Mouse (Mus musculus) heart, adult 2 months (tissue): ENCODE results near the gene Ovca2. TPM values are rescaled to one million over a fixed set of nuclear protein-coding genes. Genes with fewer than 3 reads are reported as not detected.

Source experiments
- DNase-seq, 2 experiments: peaks; one replicate each; pipeline ENCODE4 v3.0.0; 2021
- H3K27ac ChIP-seq: fragments of 200-600 bp; 2 replicates; pipeline ENCODE4 v1.8.1; 2022
- H3K27me3 ChIP-seq: fragments of 200-500 bp; 2 replicates; pipeline ENCODE4 v1.6.1; 2012; ENCODE audit warnings: mild to moderate bottlenecking, low read length, inconsistent platforms, mixed read lengths; ENCODE audit not compliant: control insufficient read depth, insufficient read depth
- H3K36me3 ChIP-seq: fragments of 200-500 bp; 2 replicates; pipeline ENCODE4 v1.6.1; 2012; ENCODE audit warnings: low read length, inconsistent platforms; ENCODE audit not compliant: control insufficient read depth, insufficient read depth
- H3K4me1 ChIP-seq: fragments of 200-500 bp; 2 replicates; pipeline ENCODE4 v1.6.1; 2011; ENCODE audit warnings: low read length; ENCODE audit not compliant: control insufficient read depth, insufficient read depth
- H3K4me3 ChIP-seq: fragments of 200-600 bp; 2 replicates; pipeline ENCODE4 v1.8.1; 2022
- H3K79me2 ChIP-seq: fragments of 200-500 bp; replicated peaks from 2 replicates; pipeline ENCODE4 v1.6.1; 2012; ENCODE audit warnings: mild to moderate bottlenecking, inconsistent platforms, low read length, moderate library complexity, mixed read lengths; ENCODE audit not compliant: control insufficient read depth, insufficient read depth
- H3K9ac ChIP-seq: fragments of 200-500 bp; 2 replicates; pipeline ENCODE4 v1.6.1; 2012; ENCODE audit warnings: low read depth, mild to moderate bottlenecking, control low read depth, inconsistent platforms, low read length, mixed read lengths
- CTCF ChIP-seq: fragments of 200-600 bp; IDR thresholded peaks from 2 replicates; pipeline ENCODE4 v1.8.1; 2022; ENCODE audit warnings: antibody characterized with exemption, mild to moderate bottlenecking, moderate library complexity
- EP300 ChIP-seq: fragments of 200-500 bp; IDR thresholded peaks from 2 replicates; pipeline ENCODE4 v1.6.1; 2011; ENCODE audit warnings: low read depth, low read length, control low read depth; ENCODE audit not compliant: insufficient read depth
- POLR2A ChIP-seq: fragments of 200-500 bp; IDR thresholded peaks from 2 replicates; pipeline ENCODE4 v1.6.1; 2011; ENCODE audit warnings: mild to moderate bottlenecking, low read depth, low read length, control low read depth; ENCODE audit not compliant: insufficient read depth
- WGBS: fragments of 180-500 bp; shearing (Covaris S2); methylation state at CpG from one replicate; pipeline ENCODE4 v1.1.7; 2018; 5-methylcytosine and 5-hydroxymethylcytosine counted together
- intact Hi-C: fragments of 180-260 bp; cut with DNase I; formaldehyde crosslinking; loops from one replicate; pipeline ENCODE4 v1.15.1; 2025
- microRNA-seq, 2 experiments: library from miRNA; unstranded; fragments of <30 nt; microRNA quantifications; one replicate each; pipeline ENCODE4 v1.2.0; 2021
- polyA plus RNA-seq: library from polyadenylated mRNA; depleted of rRNA; stranded (reverse); fragments of >200 nt; gene quantifications from 2 replicates; pipeline ENCODE4 v1.2.3, GENCODE M21; 2012; rRNA removed
- total RNA-seq, 2 experiments: library from RNA; stranded (reverse); gene quantifications; 2 replicates each; pipeline ENCODE4 v1.2.3; 2021

Ovca2 gene
- total and polyA plus RNA-seq, 3 experiments, result 5.7 to 11.1 (median 6.1) TPM

GRCm38 (mm10) chr11:75131300-75131699, 47.3 kb downstream of the Ovca2 start:
- TF ChIP-seq EP300 (no peak), POLR2A (no peak), CTCF (no peak)
- Histone ChIP-seq H3K9ac (no peak overlapping the region), H3K4me3 (no peak overlapping the region), H3K27me3 (no peaks in the 10 kb centered on the region), H3K36me3 (peaks cover 5% of the 10 kb centered on the region), H3K27ac (peak overlapping the region; percentile 79; the same call in 1 of the 2 replicates), H3K79me2 (no peaks in the 10 kb centered on the region), H3K4me1 (peaks cover 19% of the 10 kb centered on the region)
- DNase-seq, result no peak
- 79% methylated on average over 4 of the region's 4 CpGs for WGBS
- intact Hi-C loops, result no loop called here

DNA sequence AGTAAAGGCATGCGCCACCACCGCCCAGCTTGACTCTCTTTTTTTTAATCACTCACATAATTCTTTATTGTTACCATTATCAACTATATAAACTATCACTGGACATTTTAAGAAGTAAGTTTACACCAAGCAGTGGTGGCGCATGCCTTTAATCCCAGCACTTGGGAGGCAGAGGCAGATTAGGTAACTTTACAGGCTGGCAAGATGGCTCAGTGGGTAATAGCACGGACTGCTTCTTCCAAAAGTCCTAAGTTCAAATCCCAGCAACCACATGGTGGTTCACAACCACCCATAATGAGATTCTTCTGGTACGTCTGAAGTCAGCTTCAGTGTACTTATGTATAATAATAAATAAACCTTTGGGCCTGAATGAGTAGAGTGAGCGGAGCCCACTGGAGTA, 49.2 kb downstream of the Ovca2 start:
- H3K27me3 ChIP-seq, result no peaks in the 10 kb centered on the region
- H3K27ac ChIP-seq, result no peak overlapping the region
- no peaks in the 10 kb centered on the region for H3K79me2 ChIP-seq
- H3K9ac ChIP-seq, result no peak overlapping the region
- intact Hi-C loops, result no loop called here
- no peak overlapping the region for H3K4me3 ChIP-seq
- peaks cover under 1% of the 10 kb centered on the region for H3K36me3 ChIP-seq
- no peak for DNase-seq
- no peak for TF ChIP-seq CTCF
- no peak for TF ChIP-seq EP300
- no peak for TF ChIP-seq POLR2A
- H3K4me1 ChIP-seq, result peaks cover 10% of the 10 kb centered on the region
- WGBS, result 98% methylated on average over 6 of the region's 6 CpGs

GRCm38 (mm10) chr11:75126384-75126783, 52.3 kb downstream of the Ovca2 start:
- Histone ChIP-seq H3K9ac (no peak overlapping the region), H3K27me3 (no peaks in the 10 kb centered on the region), H3K27ac (no peak overlapping the region), H3K36me3 (no peaks in the 10 kb centered on the region), H3K4me3 (no peak overlapping the region), H3K79me2 (no peaks in the 10 kb centered on the region), H3K4me1 (no peaks in the 10 kb centered on the region)
- TF ChIP-seq EP300 (no peak), POLR2A (no peak), CTCF (no peak)
- no peak for DNase-seq
- intact Hi-C loops, result no loop called here
- 97% methylated on average over 3 of the region's 3 CpGs for WGBS

Small RNA genes within 50 kb of the gene (microRNA-seq; reads per million reads assigned to microRNA genes)
- gene Mir132 (662 to 781 reads per million in 2 experiments), gene Mir212 (17.4 to 26.3 reads per million in 2 experiments)

Other genes with a start within 250 kb of the Ovca2 start
- 10 to 100 TPM; 12.6 to 13.6 TPM for gene Hic1, start 9.3 kb downstream of the Ovca2 start, total RNA-seq
- 15.5 and 19.6 TPM in 2 replicates for gene Hic1, start 9.3 kb downstream of the Ovca2 start, polyA plus RNA-seq
- 10 to 100 TPM in 1 of 2 experiments, 1 to 10 TPM in 1; 8.5 to 11.6 TPM for gene Dph1, start 12.4 kb upstream of the Ovca2 start, total RNA-seq
- gene Dph1, start 12.4 kb upstream of the Ovca2 start, polyA plus RNA-seq, result 21.7 and 32.9 TPM in 2 replicates
- 1 to 10 TPM; 8.4 to 9.4 TPM for gene Rtn4rl1, start 14.9 kb upstream of the Ovca2 start, total RNA-seq
- gene Rtn4rl1, start 14.9 kb upstream of the Ovca2 start, polyA plus RNA-seq, result 7.5 and 10.4 TPM in 2 replicates
- 10 to 100 TPM; 54.8 to 60.7 TPM for gene Rpa1, start 169.5 kb upstream of the Ovca2 start, total RNA-seq
- gene Rpa1, start 169.5 kb upstream of the Ovca2 start, polyA plus RNA-seq, result 16.8 and 24.8 TPM in 2 replicates
- gene Smyd4, start 169.6 kb upstream of the Ovca2 start, total RNA-seq, result 1 to 10 TPM; 5.7 to 6.4 TPM
- 3.2 and 3.9 TPM in 2 replicates for gene Smyd4, start 169.6 kb upstream of the Ovca2 start, polyA plus RNA-seq
- gene Serpinf1, start 243.9 kb upstream of the Ovca2 start, total RNA-seq, result 10 to 100 TPM; 17.4 to 28.5 TPM
- gene Serpinf1, start 243.9 kb upstream of the Ovca2 start, polyA plus RNA-seq, result 84.5 and 96.1 TPM in 2 replicates